Mouse (Mus musculus): ENCODE results near the gene Spty2d1.

The Spty2d1 gene

GRCm38 (mm10) chr7:47022482-47022881 lies 14.3 kb upstream of the Spty2d1 start:
- DNase-seq (ENCODE audit: low read depth, low spot score), result no peak

- no peak for DNase-seq (ENCODE audit: low read depth, low spot score)
Observed at GRCm38 (mm10) chr7:47020956-47021355, 12.7 kb upstream of the Spty2d1 start.

- no peak for DNase-seq (ENCODE audit: low read depth, low spot score)
Observed at GRCm38 (mm10) chr7:47019641-47020040, 11.4 kb upstream of the Spty2d1 start.

GRCm38 (mm10) chr7:47017146-47017545 lies 8.9 kb upstream of the Spty2d1 start:
- peak; percentile 19 for DNase-seq (ENCODE audit: low read depth, low spot score)

GRCm38 (mm10) chr7:47016602-47017001 lies 8.4 kb upstream of the Spty2d1 start:
- no peak for DNase-seq (ENCODE audit: low read depth, low spot score)

- peak; percentile 80 for DNase-seq (ENCODE audit: low read depth, low spot score)
Observed at GRCm38 (mm10) chr7:47015390-47016065, 7.3 kb upstream of the Spty2d1 start.

DNA sequence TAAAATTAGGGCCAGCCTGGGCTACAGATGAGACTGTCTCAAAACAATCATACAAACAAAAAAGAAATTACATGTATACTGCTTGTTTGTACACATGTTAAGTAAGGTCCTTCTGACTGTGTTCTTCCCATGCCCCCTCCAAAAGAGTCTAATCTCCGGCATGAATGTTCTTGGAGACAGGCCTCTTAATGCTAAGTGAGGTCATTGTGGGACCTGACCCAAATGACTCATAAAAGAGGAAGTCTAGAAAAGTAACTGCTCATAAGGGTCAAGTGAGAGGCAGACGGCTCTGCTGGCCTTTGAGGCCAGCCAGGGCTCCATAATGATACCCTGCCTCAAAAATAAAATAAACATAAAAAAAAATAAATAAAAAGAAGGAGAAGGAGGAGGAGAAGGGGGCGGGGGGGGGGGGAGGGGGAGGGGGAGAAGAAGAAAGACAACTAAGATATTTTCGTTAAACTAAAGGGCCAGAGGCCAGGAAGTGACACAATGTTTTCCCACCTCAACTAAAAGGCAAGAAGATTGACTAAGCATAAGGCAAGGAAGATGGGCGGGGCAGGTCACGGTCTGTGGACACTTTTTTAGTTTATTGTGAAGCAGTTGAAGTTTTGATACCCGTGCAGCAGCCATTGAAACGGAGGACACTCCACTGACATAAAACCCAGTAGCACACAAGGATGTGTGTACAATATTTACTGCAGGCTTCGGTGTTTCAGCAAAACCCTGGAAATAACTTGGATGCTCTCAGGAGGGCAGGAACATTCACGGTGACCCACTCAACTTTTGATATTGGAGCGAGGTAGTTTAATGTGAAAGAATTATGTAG lies 6.6 kb upstream of the Spty2d1 start:
- no peak for DNase-seq (ENCODE audit: low read depth, low spot score)

- DNase-seq (ENCODE audit: low read depth, low spot score), result no peak
Observed at GRCm38 (mm10) chr7:47013131-47013767, 5.0 kb upstream of the Spty2d1 start.

DNA sequence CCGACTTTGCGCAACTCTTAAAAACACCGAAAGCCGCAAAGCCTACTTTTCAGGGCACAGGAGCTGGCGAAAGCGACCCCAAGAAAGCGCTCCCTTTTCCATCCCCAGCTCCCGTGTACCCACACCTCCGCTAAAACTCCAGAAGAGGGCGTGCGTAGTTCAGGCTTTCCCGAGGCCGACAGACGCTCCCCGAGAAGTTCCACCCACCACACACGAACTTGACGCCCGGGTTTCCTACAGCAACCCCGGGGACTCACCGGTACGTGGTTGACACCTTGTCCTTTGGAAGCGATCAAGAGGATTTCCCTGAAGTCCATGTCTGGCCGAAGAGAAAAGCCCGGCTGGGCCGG lies 418 bp downstream of the Spty2d1 start:
- DNase-seq (ENCODE audit: low read depth, low spot score), result peak; percentile 76

DNA sequence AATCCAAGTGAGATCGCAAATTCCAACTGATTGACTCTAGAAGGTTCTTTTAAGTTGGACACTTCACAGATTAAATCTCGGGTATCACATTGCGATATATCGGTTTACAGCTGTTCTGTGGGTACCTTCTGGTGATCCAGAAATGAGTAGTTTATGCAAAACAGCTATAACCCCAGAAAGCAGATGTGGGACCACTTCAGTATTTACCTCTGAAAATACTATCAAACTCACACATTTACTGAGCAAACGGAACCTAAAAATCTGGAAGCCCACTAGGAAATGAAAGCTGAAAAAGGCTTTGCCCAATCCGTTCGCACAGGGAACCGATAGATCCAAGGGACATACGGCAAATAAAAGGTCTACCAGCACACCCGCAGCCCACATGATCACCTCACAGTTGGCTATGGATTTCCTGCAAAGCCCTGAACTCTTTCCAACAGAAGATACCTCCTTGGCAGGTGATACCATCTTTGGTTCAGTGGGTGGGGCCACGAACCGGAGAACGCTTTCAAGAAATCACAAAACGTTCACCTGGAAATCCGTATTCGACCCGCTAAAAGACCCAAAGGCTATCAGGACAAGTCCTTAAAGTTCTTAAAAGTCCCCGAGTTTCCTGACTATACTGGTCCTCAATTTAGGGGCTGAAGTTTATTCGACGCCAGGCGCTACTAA lies 966 bp downstream of the Spty2d1 start:
- DNase-seq (ENCODE audit: low read depth, low spot score), result no peak

DNA sequence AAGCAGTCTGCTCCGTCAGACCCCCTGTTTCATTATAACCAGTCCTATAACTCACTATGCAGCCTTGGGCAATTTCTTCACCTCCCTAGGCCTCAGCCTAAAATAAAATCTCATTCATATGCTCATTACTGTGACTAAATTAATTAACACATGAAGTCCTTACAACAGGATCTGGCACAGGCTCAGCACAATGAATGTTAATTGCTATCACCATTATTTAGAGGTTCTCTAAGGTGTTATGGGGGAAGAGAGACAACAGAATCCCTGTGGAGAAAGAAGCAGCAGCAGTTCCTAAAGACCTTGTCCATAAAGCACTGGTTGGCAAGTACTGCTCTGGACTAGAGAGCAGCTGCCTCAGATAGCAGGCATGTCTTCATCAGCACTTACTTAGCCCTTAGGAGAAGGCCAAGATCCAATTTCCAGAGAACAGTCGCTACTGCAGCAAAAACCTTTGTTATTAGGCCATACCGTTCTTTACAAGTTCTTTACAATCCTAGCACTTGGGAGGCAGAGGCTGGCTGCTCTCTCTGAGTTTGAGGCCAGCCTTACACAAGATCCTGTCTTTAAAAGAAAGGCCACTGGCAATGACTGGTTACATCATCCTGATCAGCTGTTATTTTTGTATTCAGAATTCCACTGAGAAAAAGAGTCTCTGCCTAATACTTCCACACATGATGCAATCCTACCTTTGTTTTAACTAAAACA lies 4.6 kb downstream of the Spty2d1 start:
- DNase-seq (ENCODE audit: low read depth, low spot score), result no peak

GRCm38 (mm10) chr7:47001900-47002275 lies 6.3 kb downstream of the Spty2d1 start:
- no peak for DNase-seq (ENCODE audit: low read depth, low spot score)

GRCm38 (mm10) chr7:47001125-47001899 lies 6.9 kb downstream of the Spty2d1 start:
- no peak for DNase-seq (ENCODE audit: low read depth, low spot score)

GRCm38 (mm10) chr7:47000644-47000983 lies 7.6 kb downstream of the Spty2d1 start:
- DNase-seq (ENCODE audit: low read depth, low spot score), result no peak

- DNase-seq (ENCODE audit: low read depth, low spot score), result no peak
Observed at GRCm38 (mm10) chr7:46999983-47000643, 8.1 kb downstream of the Spty2d1 start.

- DNase-seq (ENCODE audit: low read depth, low spot score), result no peak
Observed at GRCm38 (mm10) chr7:46998942-46999341, 9.3 kb downstream of the Spty2d1 start.

DNA sequence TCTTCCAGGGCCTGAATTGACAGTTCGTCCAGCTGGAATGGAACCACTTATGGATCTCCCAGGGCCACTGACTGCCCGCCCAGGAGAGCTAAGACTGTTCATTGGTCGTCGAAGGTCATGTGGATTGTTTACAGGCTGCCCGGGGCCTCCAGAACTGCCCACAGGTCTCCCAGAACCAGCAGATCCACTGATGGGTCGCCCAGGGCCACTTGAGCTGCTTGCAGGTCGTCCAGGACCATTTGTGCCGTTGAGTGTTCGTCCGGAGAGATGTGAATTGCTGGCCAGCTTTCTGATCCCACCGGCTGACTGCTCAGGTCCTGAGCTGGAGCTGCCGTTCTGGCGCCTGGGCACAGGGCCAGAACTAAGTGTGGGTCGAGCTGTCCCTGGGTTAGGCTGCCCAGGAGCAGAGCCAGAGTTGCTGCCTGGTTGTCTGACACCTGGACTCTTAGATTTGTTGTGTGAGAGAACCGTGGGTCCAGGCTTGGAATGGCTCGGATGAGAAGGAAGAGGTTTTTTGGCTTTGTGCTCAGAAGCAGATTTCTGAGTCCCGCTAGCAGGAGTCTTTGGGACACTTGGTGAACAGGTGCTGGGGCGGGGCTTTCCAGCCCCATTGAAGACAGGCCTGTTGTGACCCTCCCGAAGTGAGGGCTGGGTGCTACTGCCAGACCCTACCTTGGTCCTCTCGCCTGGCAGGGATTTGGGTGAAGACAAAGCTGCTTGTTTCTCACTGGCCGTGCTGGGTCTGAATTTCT lies 10.4 kb downstream of the Spty2d1 start:
- no peak for DNase-seq (ENCODE audit: low read depth, low spot score)

GRCm38 (mm10) chr7:46997008-46997407 lies 11.2 kb downstream of the Spty2d1 start:
- no peak for DNase-seq (ENCODE audit: low read depth, low spot score)

DNA sequence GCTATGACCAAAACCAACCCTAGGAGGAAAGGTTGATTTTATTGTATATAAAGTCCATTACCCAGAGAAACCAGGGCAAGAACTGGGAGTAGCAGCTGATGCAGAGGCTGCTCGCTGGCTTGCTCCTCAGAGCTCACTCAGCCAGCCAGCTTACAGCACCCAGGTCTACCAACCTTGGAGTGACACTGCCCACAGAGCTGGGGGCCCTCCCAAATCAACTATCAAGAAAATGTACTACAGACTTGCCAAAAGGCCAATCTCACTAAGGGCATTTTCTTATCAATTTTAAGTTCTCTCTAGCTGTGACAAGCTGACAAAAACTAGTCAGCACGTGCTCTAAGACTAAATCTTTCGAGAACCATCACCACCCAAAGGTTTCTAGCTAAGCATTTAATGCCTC lies 12.7 kb downstream of the Spty2d1 start:
- no peak for DNase-seq (ENCODE audit: low read depth, low spot score)

GRCm38 (mm10) chr7:46993079-46993478 lies 15.1 kb downstream of the Spty2d1 start:
- DNase-seq (ENCODE audit: low read depth, low spot score), result no peak

Data from mesoderm, embryonic 11.5 days (tissue).